Mouse (Mus musculus) neural tube, embryonic 10.5 days (tissue): Measurements from ENCODE around the gene Rbm20.
"Not testable (repeated sequence)": the region's sequence is repeated elsewhere in the genome, so short reads cannot be mapped to it uniquely, and the experiment has no call there.

ENCODE experiments used
- DNase-seq: peaks from one replicate; pipeline ENCODE4 v3.0.0-alpha.2; 2017; ENCODE audit warnings: low spot score; ENCODE audit errors: extremely low spot score

The Rbm20 gene

DNA sequence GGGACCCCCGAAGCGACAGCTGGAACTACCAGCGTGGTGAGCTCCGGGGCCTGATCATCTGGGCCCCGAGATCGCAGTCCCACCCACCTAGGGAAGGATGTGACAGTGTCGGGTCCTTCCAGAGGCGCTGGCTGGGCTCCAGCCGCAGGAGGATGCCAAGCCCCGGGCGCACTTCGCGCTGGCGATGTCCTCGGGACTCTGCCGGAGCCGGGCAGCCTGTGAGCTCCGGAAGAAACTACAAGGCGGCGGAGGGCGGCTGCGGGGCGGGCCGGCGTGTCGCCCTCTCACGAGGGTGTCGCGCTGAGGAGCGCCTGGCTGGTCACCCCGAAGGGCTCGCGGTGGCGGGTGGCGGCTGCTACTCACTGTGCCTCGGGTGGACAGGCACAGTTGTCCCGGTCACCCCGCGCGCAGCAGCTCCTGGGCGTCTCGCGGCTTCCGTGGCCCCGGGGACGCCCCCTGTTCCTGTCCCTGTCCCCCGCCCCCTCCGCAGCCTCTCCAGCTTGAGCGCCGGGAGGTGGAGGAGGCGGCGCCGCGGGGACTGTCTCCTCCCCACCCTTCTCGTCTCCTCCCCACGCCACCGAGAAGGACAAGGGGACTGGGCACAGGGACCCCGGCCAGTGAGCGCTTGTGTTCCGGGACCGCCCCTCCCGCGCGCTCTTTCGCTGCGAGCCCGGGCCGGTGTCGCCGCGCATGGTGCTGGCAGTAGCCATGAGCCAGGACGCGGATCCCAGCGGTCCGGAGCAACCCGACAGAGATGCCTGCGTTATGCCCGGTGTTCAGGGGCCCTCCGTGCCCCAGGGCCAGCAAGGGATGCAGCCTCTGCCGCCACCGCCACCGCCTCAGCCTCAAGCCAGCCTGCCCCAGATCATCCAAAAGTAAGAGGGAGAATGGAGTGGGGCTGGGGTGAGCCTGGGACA lies at the start of gene Rbm20:
TSS of gene Rbm20 (plus strand) at position 589 of the 917 bp plus-strand sequence.
- peak; percentile 75 for DNase-seq

DNA sequence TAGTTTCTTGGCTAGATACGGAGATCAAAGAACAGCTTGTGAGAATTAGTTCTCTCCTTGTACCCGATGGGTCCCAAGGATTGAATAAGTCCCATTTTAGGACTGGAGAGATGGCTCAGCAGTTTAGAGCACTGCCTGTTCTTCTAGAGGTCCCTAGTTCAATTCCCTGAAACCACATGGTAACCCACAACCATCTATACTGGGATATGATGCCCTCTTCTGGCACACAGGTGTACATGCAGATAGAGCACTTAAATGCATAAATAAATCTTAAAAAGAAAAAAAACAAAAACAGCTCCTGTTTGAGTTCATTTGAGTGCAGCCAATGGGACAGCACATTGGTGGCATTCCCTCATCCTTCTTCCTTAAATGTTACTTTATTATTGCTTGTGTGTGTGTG lies 39.1 kb upstream of the Rbm20 start:
- no peak for DNase-seq

DNA sequence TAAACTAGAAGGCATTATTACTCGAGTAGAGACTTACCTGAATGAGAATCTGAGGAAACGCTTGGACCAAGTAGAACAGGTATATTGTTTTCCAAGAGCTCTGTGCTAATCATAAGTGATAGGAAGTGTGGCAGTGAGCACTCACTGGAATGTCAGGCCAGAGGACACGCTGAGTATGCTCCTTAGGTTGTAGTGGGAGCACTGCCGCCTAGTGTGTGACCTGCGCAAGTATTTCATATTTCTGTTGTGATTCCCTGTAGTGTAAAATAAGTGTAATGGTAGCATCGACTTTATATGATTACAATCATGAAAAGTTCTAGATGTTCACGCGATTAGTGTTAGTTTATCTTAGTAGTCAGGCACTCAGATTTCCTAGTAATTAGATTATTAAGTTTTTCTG lies 38.4 kb upstream of the Rbm20 start:
- DNase-seq, result no peak

DNA sequence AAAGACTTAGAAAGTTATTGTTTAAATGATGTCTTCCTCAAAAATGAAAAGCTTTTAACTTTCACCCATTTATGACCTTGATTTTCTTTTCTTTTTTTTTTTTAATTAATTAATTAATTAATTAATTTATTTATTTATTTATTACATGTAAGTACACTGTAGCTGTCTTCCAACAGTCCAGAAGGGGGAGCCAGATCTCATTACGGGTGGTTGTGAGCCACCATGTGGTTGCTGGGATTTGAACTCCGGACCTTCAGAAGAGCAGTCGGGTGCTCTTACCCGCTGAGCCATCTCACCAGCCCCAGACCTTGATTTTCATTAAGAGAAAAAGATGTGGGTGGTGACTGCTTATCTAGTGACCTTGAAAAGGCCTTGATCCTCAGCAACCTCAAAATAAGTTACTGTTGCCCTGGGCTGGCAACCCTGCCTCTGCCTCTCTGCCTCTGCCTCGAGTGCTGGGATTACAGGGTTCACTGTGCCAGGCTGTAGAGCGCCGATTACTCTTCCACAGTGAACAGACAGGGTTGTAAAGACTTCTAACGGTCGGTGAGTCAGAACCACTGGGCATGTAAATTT lies 33.0 kb upstream of the Rbm20 start:
- DNase-seq, result no peak

DNA sequence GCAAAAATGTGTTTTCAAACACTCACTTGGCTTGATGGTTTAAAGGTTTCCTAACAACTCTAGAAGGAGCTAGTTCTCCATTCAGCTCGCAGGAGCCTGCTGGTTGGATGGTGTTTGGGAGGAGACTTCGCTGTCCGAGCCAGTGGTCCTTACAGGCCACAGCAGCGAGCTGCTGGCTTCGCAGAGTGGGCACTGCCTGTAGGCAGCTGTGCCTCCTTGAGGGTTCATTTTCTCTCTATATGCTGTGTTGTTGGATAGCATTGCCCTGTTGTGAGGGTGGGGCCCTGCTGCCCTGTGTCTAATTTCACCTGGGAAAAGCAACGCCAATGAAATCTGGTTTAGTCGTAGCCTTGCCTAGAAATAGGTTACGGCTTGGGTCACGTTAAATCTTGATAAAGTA lies 29.8 kb upstream of the Rbm20 start:
- no peak for DNase-seq

DNA sequence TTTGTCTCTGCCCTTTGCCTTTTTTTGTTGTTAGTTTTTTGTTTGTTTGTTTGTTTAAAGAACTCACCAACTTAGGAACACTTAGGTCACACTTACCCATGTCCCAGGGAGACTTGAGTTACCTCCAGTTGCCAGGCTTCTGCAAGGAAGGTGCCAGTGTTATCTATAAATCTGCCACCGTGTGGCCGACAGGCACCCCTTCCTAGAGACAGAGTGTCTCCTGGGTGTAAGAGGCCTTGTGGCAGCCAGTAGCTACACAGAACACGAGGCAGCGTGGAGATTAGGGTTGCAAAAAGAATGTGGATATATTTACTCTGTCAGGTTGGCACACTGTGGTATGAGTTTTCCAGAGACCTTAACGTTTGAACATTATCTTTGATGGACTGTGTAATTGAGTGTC lies 29.1 kb upstream of the Rbm20 start:
- no peak for DNase-seq

DNA sequence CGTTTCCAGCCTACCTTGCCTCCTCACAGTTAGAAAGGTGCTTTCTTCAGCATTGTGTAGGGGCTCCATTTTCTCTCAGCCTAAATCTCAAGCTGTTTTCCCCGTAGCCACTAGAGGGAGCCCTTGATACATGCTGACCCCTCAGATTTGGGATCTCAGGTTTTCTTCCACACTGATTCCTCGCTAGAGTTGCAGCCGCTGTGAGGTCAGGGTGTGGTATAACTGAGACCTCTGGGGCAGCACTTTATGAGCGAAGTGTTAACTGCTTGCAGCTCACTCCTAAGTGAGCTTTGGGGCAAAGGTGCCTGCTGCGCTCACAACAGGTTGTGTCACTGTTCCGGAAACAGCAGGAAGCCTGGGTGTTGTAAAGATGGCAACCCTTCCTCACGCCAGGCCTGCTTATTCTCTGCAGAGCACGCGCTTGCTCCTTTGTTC lies 28.3 kb upstream of the Rbm20 start:
- peak; percentile 85 for DNase-seq

DNA sequence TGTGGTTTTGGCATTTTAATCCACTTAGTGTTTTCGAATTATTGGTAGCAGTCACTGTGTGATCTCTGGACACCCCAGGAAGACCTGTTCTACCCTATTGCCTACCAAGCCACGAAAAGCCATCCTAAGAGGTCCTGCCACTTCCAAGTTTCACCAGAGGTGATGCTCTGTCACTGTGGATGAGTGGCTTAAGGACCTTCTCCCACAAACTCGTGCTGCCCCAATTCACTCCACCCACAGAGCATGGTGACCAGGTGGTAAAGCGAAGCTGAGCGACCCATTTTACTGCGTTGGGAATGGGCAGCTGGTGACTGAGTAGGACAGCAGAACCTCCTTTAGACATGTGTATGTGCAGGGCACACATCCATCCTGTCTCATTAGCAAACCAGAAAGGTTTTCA lies 27.7 kb upstream of the Rbm20 start:
- DNase-seq, result no peak

DNA sequence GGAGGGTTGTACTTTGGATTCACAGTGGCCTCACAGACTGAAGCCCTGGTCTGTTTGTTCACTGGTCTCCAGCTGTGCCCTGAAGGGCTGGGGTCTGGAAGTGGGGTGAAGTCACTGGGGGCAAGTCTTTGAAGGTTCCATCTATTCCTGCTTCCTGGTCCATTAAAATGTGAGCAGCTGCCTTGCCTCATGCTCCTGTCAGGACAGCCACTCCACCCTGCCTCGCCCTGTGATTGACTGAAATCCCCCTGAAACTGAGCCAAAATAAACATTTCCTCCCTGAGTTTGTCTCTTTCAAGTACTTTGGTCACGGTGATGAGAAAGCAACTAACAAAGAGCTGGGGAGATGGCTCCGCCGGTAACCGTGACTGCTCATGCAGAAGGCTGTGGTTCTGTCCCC lies 27.3 kb upstream of the Rbm20 start:
- DNase-seq, result no peak

DNA sequence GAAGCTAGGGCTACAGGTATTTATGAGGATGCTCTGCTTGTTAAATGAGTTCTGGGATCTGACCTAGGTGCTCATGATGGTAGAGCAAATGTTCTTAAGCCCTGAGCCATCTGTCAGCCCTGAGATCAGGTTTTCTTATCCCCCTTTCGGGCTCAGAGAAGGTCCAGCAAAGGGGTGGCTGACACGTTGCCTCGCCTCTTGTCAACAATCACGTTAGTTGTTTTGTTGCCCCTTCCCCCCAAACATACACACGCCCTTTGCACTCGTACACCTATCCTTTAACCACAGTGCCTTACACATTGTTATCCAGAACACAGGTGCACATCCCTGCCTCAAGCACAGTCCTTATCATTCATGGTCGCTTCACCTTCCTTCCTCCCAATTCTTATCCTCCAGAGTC lies 26.2 kb upstream of the Rbm20 start:
- DNase-seq, result no peak

DNA sequence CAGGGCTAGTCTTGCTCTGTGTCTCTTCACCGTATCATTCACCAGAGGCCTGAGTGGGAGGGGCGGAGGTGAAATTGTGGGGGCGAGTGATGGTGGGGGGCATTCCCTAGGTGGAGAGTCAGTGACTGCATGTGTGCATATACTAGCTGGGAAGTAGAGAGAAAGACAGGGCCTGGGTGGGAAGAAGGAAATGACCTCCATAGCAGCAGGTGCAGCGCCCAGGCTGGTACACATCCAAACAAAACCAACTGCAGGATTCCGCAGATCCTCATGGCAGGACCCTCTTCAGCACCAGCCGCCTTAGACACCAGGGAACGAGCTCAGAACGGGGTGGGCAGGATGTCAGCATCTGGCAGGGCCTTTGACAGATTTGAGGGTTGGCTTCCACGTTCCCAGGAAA lies 24.8 kb upstream of the Rbm20 start:
- DNase-seq, result peak; percentile 15

DNA sequence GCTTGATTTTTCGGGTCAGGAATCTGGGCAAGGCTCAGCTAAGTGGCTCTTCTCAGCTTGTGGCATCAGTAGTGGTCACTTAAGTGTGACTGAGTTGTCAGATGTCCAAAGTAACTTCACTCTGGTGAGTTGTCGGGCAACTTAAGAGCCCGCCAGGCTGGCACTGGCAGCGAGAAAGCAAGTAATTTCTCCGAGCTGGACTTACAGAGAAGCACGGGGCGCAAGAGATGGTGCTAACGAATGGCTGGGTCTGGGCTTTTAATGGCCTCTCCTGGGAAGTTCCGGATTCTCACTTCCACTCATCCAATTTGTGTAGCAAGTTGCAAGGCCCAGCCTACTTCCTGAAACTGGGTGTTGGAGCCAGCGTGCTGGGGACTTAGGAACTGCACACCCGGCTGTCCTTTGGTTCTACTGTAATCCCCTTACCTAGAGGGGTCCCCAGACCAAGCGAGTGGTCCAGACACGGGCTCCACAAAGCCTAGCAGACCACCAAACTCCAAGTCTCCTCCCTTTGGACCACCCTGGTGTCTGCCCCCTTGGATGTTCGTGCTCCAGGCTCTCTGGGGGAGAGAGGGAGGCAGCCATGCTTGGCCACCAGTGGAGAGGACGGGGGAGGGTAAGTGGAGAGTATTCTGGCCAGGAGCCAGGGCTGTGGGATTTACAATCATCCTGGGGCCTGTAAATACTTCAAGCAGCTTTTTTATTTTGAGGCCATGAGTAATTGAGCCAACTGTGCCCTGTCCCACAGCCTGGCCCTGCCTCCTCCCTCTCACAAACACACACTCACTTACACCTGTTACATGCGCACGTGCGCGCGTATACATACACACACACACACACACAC lies 23.3 kb upstream of the Rbm20 start:
- peak; percentile 44 for DNase-seq

DNA sequence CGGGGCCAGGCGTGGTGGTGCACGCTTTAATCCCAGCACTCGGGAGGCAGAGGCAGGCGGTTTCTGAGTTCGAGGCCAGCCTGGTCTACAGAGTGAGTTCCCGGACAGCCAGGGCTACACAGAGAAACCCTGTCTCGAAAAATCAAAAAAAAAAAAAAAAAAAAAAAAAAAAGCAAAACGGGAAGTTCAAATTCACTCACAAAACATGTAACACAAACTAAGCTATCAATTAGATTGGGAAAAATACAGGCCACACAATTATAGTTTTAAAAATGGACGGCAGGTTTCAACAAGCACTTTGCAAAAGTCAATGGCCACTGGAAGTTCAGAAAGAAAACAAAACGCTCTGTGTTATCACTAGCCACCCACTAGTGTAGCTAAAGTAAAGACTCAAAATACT lies 20.7 kb upstream of the Rbm20 start:
- not testable (repeated sequence) for DNase-seq

DNA sequence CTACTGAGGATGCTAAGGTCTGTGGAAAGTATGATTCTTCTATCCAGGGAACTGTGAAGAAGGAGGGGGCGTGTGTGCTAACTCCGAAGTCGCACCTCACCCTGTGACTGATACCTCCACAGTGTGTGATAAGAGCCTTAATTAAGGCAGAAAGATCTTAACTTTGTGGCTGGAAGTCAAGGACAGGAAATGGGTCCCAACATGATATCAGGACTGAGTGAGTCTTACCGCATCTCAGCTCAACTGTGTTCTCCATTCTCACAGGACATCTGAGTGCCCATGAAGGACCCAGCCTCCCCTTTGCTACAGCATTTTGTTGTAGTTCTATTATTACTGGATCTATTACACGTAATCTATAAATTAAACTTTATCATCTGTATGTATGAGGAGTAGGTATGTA lies 19.7 kb upstream of the Rbm20 start:
- DNase-seq, result no peak

DNA sequence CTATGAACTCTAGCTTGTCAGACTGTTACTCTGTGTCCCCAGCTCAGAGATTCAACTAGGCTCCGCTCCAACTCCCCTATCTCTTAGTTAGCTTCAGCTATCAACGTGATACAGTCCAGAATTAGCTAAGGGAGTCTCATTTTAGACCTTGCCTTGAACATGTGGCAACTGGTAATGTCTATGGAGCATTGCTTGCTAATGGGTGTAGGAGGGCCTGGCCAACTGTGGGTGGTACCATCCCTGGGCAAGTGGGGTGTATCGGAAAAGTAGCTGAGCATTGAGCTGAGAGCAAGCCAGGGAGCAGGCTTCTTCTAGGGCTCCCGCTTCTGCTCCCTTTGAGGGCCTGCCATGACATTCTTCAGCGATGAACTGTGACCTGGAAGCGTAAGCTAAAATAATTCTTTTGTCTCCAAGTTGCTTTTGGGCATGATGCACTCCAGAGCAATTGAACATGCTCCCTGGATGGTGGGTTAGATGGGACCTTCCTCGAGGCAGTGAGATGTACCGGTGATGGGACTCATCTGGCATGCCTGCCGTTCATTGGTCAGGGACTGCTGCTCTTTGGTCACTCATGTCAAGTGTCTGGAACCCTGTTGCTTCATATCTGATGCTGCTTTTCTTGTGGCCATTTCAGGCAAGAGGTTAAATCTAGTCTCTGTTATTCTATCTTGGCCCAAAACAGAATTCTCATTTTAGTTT lies 16.2 kb upstream of the Rbm20 start:
- no peak for DNase-seq

DNA sequence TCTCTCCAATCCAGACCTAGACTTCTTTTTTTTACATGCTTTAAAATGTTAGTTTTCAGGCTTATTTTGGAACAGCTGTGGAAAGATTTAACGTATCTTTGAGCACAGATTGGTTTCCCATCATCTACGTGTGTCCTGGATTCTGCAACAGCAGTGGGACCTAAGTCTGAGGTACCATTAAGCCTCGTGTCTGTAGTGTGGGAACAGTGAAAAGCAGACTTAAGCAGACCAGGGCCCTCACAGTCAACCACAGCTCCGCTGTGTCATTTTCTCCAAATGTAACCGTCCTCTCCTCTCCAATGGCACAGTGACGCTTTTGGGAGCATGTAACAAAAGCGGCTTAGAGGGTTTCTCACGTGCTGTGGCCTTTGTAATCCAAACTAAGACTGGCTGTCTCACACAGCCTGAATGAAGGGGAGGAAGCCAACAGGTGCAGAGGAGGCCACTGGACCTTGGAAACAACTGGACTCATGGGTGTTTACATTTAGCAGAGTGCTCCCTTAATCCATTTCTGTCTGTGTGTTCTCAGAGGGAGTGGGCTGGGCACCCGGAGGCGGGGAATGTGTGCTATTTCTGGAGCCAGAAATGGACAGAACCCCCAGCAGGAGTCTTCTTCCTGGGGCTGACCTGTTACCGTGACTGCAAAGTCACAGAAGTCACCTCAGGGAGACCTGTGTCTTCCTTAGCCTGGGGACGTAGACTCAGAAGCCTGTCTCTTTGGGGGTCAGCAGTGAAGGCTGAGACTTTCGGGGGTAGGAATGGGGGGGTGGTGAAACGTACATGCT lies 15.0 kb upstream of the Rbm20 start:
- DNase-seq, result no peak

DNA sequence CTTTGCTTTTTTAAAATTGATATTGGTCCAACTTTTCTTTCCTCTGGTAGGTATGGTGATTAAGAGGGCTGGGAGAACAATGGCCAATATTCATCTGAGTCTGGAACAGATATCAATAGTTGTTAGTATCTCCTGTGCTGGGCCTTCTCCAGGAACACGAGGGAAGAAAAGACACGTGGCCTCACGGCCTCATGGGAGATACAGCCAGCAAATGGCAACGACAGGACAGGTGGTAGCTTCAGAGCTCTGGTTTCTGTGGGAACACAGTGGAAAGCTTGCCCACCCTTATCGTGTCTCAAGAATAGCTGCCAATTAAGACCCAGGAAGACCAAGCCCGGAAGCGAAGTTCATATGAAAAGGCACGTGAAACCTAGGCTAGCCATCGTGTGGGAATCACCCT lies 12.3 kb upstream of the Rbm20 start:
- no peak for DNase-seq

DNA sequence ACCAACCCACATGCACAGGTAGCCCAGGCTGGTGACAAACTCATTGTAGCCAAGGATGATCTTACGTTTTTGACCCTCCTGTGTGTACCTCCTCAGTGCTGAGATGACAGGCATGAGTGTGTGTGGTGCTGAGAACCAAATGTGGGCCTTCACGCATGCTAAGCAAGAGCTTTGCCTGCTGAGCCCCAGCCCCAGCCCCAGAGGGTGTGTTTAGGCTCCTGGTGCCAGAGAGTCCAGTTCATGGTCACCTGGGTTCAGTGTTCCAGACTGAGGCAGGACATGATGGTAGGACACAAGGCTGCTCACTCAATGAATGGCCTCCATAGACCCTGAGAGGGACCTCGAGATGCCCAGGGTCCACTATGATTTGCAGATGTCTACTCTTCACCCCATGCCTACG lies 11.7 kb upstream of the Rbm20 start:
- DNase-seq, result no peak

DNA sequence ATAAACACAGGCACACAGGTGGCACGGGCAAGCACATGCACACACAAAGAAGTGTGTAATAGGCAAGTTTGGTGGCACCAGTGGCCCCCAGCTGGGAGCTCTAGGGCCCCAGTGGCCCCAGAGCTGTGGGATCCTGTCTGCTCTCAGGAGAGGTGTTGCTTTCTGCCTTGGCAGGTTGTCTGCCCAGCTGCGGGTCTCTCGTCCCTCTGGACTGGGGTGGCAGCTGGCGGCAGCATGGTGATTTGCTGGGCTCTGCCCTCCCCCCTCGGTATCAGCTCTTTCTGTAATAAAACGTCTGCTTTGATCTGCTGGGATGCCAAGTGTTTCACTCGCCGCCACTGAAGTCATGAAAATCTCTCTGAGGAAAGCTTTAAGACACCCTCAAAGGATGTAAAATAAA lies 10.4 kb upstream of the Rbm20 start:
- DNase-seq, result no peak

DNA sequence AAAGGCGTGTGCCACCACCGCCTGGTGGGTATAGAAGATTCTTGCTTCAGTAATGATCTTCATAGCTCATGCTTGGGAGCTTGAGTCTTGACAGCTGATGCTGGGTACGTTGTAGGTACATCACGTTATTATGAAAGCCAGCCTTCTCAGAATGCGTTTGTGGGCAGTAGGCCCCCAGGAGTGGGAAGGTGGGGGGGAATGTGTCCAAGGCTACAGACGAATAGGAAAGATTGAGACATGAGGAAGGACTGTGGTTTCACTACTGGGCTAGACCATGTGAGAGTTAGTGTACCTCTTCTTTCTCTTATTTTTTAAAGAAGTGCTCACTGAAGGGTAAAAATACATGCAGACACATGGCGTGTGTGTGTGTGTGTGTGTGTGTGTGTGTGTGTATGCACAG lies 8.3 kb upstream of the Rbm20 start:
- DNase-seq, result no peak
